Mouse (Mus musculus) liver, embryonic 11.5 days (tissue): ENCODE measurements around the gene Hs1bp3. TPM values are rescaled to one million over a fixed set of nuclear protein-coding genes. Genes with fewer than 3 reads are reported as not detected.

Experiments used
- ATAC-seq: fragments of 200-750 bp; cut with Nextera tagmentation; replicated peaks from 2 replicates; pipeline ENCODE4 v1.8.0; 2017; ENCODE audit warnings: moderate number of reproducible peaks, mild to moderate bottlenecking, moderate TSS enrichment, moderate library complexity; ENCODE audit not compliant: low FRiP score
- DNase-seq: peaks from one replicate; pipeline ENCODE4 v3.0.0-alpha.2; 2017; ENCODE audit warnings: low spot score
- H3K27ac ChIP-seq: fragments of 300-500 bp; sonication (generic); 2 replicates; pipeline ENCODE4 v1.5.1; 2014; ENCODE audit warnings: mild to moderate bottlenecking, low read depth, low read length, control low read depth
- H3K27me3 ChIP-seq: fragments of 300-500 bp; sonication (generic); replicated peaks from 2 replicates; pipeline ENCODE4 v1.6.1; 2014; ENCODE audit warnings: low read length, mixed read lengths; ENCODE audit not compliant: control insufficient read depth, insufficient read depth
- H3K36me3 ChIP-seq: fragments of 300-500 bp; sonication (generic); 2 replicates; pipeline ENCODE4 v1.6.1; 2014; ENCODE audit warnings: mild to moderate bottlenecking, low read length, moderate library complexity, mixed read lengths; ENCODE audit not compliant: control insufficient read depth, insufficient read depth
- H3K4me1 ChIP-seq: fragments of 300-500 bp; sonication (generic); replicated peaks from 2 replicates; pipeline ENCODE4 v1.6.1; 2014; ENCODE audit warnings: low read length, mixed read lengths; ENCODE audit not compliant: control insufficient read depth, insufficient read depth
- H3K4me2 ChIP-seq: fragments of 300-500 bp; sonication (generic); 2 replicates; pipeline ENCODE4 v1.6.1; 2014; ENCODE audit warnings: mild to moderate bottlenecking, control low read depth, moderate library complexity
- H3K4me3 ChIP-seq: fragments of 300-500 bp; sonication (generic); 2 replicates; pipeline ENCODE4 v1.5.1; 2014; ENCODE audit warnings: low read depth, low read length, control low read depth
- H3K9ac ChIP-seq: fragments of 300-500 bp; sonication (generic); 2 replicates; pipeline ENCODE4 v1.6.1; 2014; ENCODE audit warnings: low read depth, low read length, control low read depth
- H3K9me3 ChIP-seq: fragments of 300-500 bp; sonication (generic); 2 replicates; pipeline ENCODE4 v1.6.1; 2016; ENCODE audit warnings: low read length, inconsistent platforms, mixed read lengths; ENCODE audit not compliant: control insufficient read depth
- WGBS: fragments of 180-500 bp; shearing (Covaris S2); extraction: QIAGEN DNeasy Blood & Tissue Kit; methylation state at CpG from one replicate; pipeline ENCODE4 v1.1.7; 2014; 5-methylcytosine and 5-hydroxymethylcytosine counted together
- polyA plus RNA-seq: library from polyadenylated mRNA; unstranded; fragments of >200 nt; fragmentation: Nextera tagmentation; extraction: Ambion mirVana; gene quantifications from 2 replicates; pipeline ENCODE4 v1.2.1, GENCODE M21; 2014

Hs1bp3 gene
- polyA plus RNA-seq, 1 experiment from 2014 or later: 8.8 TPM

DNA sequence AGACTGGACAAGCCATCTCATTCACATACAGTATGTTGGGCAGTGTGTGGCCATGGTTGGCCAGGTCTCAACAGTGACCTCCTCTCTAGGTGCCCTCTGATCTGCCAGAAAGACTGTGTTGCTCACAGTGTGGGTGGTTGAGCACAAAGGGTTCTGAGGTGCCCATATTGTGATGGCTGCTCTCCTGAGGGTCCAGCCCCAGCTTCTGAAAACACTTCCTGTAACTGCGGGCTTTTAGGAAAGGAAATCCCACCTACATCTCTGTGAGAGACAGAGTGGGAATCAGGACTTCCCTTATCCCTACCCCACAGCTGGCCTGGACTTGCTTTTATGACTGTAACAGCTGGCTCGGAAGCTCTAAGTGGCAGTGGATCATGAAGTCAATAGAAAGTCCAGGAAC is 68.7 kb downstream of the Hs1bp3 start:
- no peak for DNase-seq
- no peak overlapping the region for H3K4me3 ChIP-seq
- no peak overlapping the region for H3K9ac ChIP-seq
- H3K4me2 ChIP-seq: no peak overlapping the region
- H3K36me3 ChIP-seq: no peaks in the 10 kb centered on the region
- H3K27ac ChIP-seq: no peak overlapping the region
- ATAC-seq: no peak
- H3K9me3 ChIP-seq: no peaks in the 10 kb centered on the region
- no peaks in the 10 kb centered on the region for H3K27me3 ChIP-seq
- 63% methylated on average over 2 of the region's 2 CpGs for WGBS
- no peaks in the 10 kb centered on the region; the same call in 1 of the 2 replicates for H3K4me1 ChIP-seq

DNA sequence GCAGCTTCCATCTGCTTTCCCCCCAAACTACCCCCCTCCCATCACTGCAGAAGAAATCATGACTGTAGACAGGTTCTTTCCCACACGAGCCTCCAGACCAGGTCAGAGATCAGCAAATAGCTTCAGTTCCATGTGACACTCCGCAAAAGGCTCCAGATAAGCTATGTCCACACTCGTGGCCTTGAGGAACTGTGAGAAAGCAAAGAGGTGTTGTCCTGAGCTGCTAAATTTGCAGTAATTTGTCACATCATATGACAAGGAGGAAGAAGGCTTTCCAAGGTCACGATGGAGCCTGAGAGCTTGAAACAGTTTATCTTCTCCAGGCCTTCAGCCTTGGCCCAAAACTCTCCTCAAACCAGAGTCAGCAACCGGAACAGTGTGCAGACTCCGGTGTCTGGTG is 70.6 kb downstream of the Hs1bp3 start:
- H3K4me3 ChIP-seq: no peak overlapping the region
- no peak for ATAC-seq
- no peak overlapping the region for H3K27ac ChIP-seq
- H3K9ac ChIP-seq: no peak overlapping the region
- whole genome bisulfite sequencing: 58% methylated on average over 6 of the region's 6 CpGs
- H3K27me3 ChIP-seq: no peaks in the 10 kb centered on the region
- H3K4me1 ChIP-seq: no peaks in the 10 kb centered on the region; the same call in 1 of the 2 replicates
- H3K9me3 ChIP-seq: no peaks in the 10 kb centered on the region
- H3K36me3 ChIP-seq: no peaks in the 10 kb centered on the region
- no peak overlapping the region for H3K4me2 ChIP-seq
- no peak for DNase-seq

DNA sequence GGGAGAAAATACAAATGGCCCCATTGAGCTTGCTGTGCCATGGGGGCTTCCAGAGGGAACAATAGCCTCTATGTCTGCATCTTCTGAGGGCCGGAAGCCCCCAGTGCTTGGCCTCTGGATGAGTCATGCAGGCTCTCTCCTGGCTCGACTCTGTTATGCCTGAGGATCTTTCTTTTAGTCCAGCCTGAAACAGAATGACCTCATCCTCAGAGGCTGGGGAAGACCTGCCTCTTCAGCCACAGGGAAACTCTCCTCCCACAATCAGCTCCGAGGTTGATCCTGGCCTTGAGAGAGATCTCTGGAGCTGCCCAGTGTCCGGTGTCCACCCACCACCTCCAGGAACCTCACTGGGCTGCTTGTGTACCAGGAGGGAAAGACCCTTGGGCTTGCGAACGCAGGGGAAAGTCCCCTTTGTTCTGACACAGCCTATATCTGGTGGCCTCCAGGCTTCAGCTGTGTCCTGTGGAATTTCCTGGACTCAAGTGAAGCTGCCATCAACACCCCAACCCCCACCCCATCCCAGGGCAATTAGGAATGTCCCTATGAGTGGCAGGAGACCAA is 73.3 kb downstream of the Hs1bp3 start:
- no peaks in the 10 kb centered on the region for H3K27me3 ChIP-seq
- H3K4me2 ChIP-seq: no peak overlapping the region
- no peaks in the 10 kb centered on the region; the same call in 1 of the 2 replicates for H3K4me1 ChIP-seq
- H3K4me3 ChIP-seq: no peak overlapping the region
- ATAC-seq (peak; percentile 45), DNase-seq (no peak)
- WGBS: 43% methylated on average over 6 of the region's 6 CpGs
- H3K27ac ChIP-seq: peak overlapping the region; percentile 32; the same call in 1 of the 2 replicates
- H3K9ac ChIP-seq: no peak overlapping the region
- no peaks in the 10 kb centered on the region for H3K9me3 ChIP-seq
- H3K36me3 ChIP-seq: no peaks in the 10 kb centered on the region

DNA sequence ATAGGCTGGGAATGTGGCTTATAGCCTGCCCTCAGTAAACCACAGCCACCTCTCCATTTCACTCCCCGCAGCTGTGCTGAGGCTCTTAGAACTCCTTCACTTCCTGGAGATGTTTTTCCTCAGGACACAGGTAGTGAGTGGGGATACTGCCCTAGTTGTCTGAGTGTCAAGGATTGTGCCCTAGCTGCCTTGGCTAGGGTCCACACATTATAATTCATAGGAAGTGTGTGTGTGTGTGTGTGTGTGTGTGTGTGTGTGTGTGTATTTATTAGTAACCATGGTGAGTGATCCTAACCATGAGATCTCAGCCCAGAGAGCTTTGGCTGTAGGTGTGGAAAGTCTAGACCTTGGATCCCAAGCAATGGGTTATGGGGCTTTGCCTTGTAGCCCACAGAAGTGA is 74.0 kb downstream of the Hs1bp3 start:
- no peaks in the 10 kb centered on the region for H3K9me3 ChIP-seq
- no peak overlapping the region for H3K4me2 ChIP-seq
- H3K4me1 ChIP-seq: no peaks in the 10 kb centered on the region; the same call in 1 of the 2 replicates
- no peak overlapping the region for H3K9ac ChIP-seq
- WGBS: 68% methylated on average over 1 of the region's 1 CpGs
- H3K36me3 ChIP-seq: no peaks in the 10 kb centered on the region
- ATAC-seq (no peak), DNase-seq (no peak)
- no peak overlapping the region for H3K4me3 ChIP-seq
- no peak overlapping the region for H3K27ac ChIP-seq
- H3K27me3 ChIP-seq: no peaks in the 10 kb centered on the region

DNA sequence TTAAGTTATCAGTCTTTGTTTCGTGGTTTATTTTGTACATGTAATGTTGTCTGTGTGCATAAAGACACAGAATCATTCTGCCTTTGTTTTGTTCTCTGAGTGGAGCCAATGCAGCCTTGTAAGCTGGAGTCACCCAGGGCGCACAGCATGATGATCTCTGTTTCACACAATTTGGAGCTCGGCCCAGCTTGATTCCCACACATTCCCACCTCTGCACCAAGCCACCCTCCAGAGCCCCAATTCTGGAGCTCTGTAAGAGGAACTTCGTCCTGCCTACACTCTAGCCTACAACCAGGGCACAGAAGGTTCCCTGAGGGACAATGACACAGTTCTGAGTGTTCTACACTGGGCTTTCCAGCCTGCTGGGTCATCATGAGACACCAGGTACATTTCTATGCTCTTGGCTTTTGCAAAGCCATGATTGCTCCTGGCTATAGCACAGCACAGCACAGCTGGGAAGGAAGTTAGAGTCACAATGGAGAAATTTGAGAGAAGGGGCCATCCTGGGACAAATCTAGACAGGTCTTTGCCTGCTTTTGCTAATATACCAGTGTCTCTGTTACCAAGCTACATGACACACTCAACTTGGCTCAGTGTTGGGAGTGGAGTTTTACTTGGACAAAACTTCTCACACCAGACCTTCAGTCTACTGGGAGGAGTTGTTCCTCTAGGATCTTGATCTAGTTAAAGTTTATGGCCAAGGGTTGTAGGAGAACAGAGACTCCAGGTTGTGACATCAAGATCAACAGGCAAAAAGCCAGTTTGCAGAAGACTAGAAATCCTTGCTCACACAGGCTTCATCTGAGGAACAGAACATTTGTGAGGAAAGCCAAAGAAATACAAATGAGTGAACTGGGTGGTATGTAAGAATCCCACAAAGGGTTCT is 75.5 kb downstream of the Hs1bp3 start:
- Histone ChIP-seq H3K27ac (no peak overlapping the region), H3K9me3 (no peaks in the 10 kb centered on the region), H3K4me2 (no peak overlapping the region), H3K4me3 (no peak overlapping the region), H3K27me3 (no peaks in the 10 kb centered on the region), H3K9ac (no peak overlapping the region), H3K4me1 (no peaks in the 10 kb centered on the region; the same call in 1 of the 2 replicates), H3K36me3 (no peaks in the 10 kb centered on the region)
- DNase-seq (no peak), ATAC-seq (no peak)
- WGBS: 74% methylated on average over 4 of the region's 4 CpGs

DNA sequence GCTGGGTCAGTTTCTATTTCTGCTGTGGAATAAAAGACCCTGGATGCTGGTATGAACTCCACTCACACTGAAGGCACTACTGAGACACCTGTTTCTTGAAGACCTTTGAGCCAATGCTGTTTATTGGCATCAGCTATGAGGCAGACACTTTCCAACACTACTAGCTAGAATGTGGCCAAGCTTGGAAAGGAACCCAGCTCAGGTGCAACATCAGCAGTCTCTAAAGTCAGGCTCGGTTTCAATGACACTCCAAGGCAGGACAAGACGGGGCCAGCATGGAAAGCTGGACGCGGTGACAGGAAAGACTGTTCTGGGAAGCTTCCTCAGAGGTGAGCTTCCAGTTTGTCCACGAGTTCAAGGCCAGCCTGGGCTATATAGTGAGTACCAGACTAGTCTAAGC is 80.0 kb downstream of the Hs1bp3 start:
- Histone ChIP-seq H3K27me3 (no peaks in the 10 kb centered on the region), H3K4me3 (no peak overlapping the region), H3K4me1 (no peaks in the 10 kb centered on the region), H3K36me3 (no peaks in the 10 kb centered on the region), H3K27ac (no peak overlapping the region), H3K9ac (no peak overlapping the region), H3K4me2 (no peak overlapping the region), H3K9me3 (no peaks in the 10 kb centered on the region)
- DNase-seq (no peak), ATAC-seq (no peak)
- WGBS: 77% methylated on average over 5 of the region's 5 CpGs

Other genes starting within 250 kb of the Hs1bp3 start
- 54.3 and 57.2 TPM in 2 replicates for gene Ldah, start 105.3 kb upstream of the Hs1bp3 start, polyA plus RNA-seq
- not detected in 2 replicates for gene Gdf7, start 11.5 kb upstream of the Hs1bp3 start, polyA plus RNA-seq
- gene Rhob, start 186.6 kb downstream of the Hs1bp3 start, polyA plus RNA-seq: 19.5 and 23.2 TPM in 2 replicates